In genomic region chr13:19147468-19147867, GRCm38 (mm10) we compare ENCODE assay signal across 24 mouse cellular contexts.
DNase-seq lines count a peak whose midpoint lies in the region; ATAC-seq and TF ChIP-seq lines count a peak whose summit lies in the region.
"Had no signal": no experiment of that assay in that cellular context is flagged by ENCODE, and none has a peak within 500 bp of the region (broad histone marks: within the 10 kb centered on the region; RNA-seq: fewer than 3 reads in every experiment).

No protein-coding gene starts in this region.

- DNase-seq in liver, embryonic 13.5 days: no peak
- no peak for DNase-seq in liver, embryonic 11.5 days (ENCODE audit: low spot score)
- DNase-seq in liver, embryonic 14.5 days (ENCODE audit: low read depth in 3 of 3, low spot score in 3 of 3): no peak
- DNase-seq in liver, postnatal 0 days: no peak
- DNase-seq in kidney, adult 18-20 months: no peak
- no peak for DNase-seq in midbrain, embryonic 11.5 days (ENCODE audit: low spot score, missing footprints)
- no peak for DNase-seq in thymus, adult 2 months
- DNase-seq: adrenal gland, adult 8-10 months; adrenal gland, postnatal 25 days; cerebellum, adult 11-12 months; cerebellum, adult 8-10 months; cerebellum, postnatal 10 days; cerebellum, postnatal 36 days; gastrocnemius, postnatal 10 days; gastrocnemius, postnatal 36 days; heart, adult 2 months; heart, postnatal 14 days; heart, postnatal 4 days had no signal

- H3K27me3 ChIP-seq in liver, embryonic 13.5 days: no peaks in the 10 kb centered on the region
- H3K27me3 ChIP-seq in liver, embryonic 11.5 days (replicated peaks; ENCODE audit: control insufficient read depth, insufficient read depth, low read length): no peaks in the 10 kb centered on the region
- no peaks in the 10 kb centered on the region for H3K27me3 ChIP-seq in liver, embryonic 14.5 days (ENCODE audit: control insufficient read depth, insufficient read depth, low read length)
- H3K27me3 ChIP-seq in liver, postnatal 0 days (ENCODE audit: insufficient read depth, low read length): no peaks in the 10 kb centered on the region
- H3K27me3 ChIP-seq in midbrain, embryonic 11.5 days (ENCODE audit: control insufficient read depth, insufficient read depth, low read length): no peaks in the 10 kb centered on the region
- no peaks in the 10 kb centered on the region for H3K27me3 ChIP-seq in thymus, adult 2 months (ENCODE audit: control insufficient read depth, insufficient read depth, low read length)
- H3K27me3 ChIP-seq: forebrain, embryonic 13.5 days; heart, embryonic 13.5 days had no signal

- 65% methylated on average over 3 of the region's 3 CpGs for WGBS in liver, embryonic 13.5 days (ENCODE audit: insufficient replicate concordance)
- WGBS in liver, embryonic 11.5 days: 79% methylated on average over 3 of the region's 3 CpGs
- WGBS in liver, embryonic 14.5 days (ENCODE audit: insufficient replicate concordance): 66% methylated on average over 3 of the region's 3 CpGs
- WGBS in liver, postnatal 0 days (ENCODE audit: insufficient replicate concordance): 75% methylated on average over 3 of the region's 3 CpGs
- WGBS in midbrain, embryonic 11.5 days: 93% methylated on average over 3 of the region's 3 CpGs
- WGBS in thymus, adult 2 months: 85% methylated on average over 3 of the region's 3 CpGs

- peak overlapping the region; percentile 69 for H3K27ac ChIP-seq in liver, embryonic 13.5 days
- H3K27ac ChIP-seq in liver, embryonic 11.5 days (ENCODE audit: low read depth, low read length): no peak overlapping the region
- peak overlapping the region; percentile 60 for H3K27ac ChIP-seq in liver, embryonic 14.5 days
- no peak overlapping the region for H3K27ac ChIP-seq in liver, postnatal 0 days (ENCODE audit: low read depth)
- H3K27ac ChIP-seq in midbrain, embryonic 11.5 days (ENCODE audit: low read depth, low read length): no peak overlapping the region
- H3K27ac ChIP-seq in thymus, adult 2 months (ENCODE audit: control insufficient read depth, insufficient read depth, low read length): no peak overlapping the region
- H3K27ac ChIP-seq: forebrain, embryonic 13.5 days; heart, adult 2 months; heart, embryonic 10.5 days; heart, embryonic 13.5 days; hindbrain, embryonic 14.5 days had no signal

- TF ChIP-seq POLR2A in thymus, adult 2 months (IDR thresholded peaks at IDR 0.05; ENCODE audit: control insufficient read depth, extremely low read depth, insufficient read depth, low read length, poor library complexity): no peak

- no peak overlapping the region for H3K9ac ChIP-seq in liver, embryonic 13.5 days
- H3K9ac ChIP-seq in liver, embryonic 11.5 days (ENCODE audit: low read depth, low read length): no peak overlapping the region
- no peak overlapping the region; the same call in 1 of the 2 replicates for H3K9ac ChIP-seq in liver, embryonic 14.5 days (replicated peaks)
- H3K9ac ChIP-seq in liver, postnatal 0 days (replicated peaks): no peak overlapping the region
- no peak overlapping the region for H3K9ac ChIP-seq in midbrain, embryonic 11.5 days (ENCODE audit: low read length)
- H3K9ac ChIP-seq: forebrain, embryonic 13.5 days; heart, embryonic 13.5 days; hindbrain, embryonic 14.5 days had no signal

- no peak overlapping the region for H3K4me3 ChIP-seq in liver, embryonic 13.5 days (replicated peaks)
- H3K4me3 ChIP-seq in liver, embryonic 11.5 days (ENCODE audit: low read depth, low read length): no peak overlapping the region
- no peak overlapping the region for H3K4me3 ChIP-seq in liver, embryonic 14.5 days (ENCODE audit: insufficient read depth in 1 of 2, low read depth in 2 of 2, low read length in 2 of 2)
- no peak overlapping the region for H3K4me3 ChIP-seq in liver, postnatal 0 days (ENCODE audit: low read depth, low read length)
- H3K4me3 ChIP-seq in midbrain, embryonic 11.5 days (ENCODE audit: low read depth, low read length): no peak overlapping the region
- H3K4me3 ChIP-seq in thymus, adult 2 months (ENCODE audit: control insufficient read depth, insufficient read depth, low read length): no peak overlapping the region
- H3K4me3 ChIP-seq: forebrain, embryonic 13.5 days; heart, adult 2 months; heart, embryonic 10.5 days; heart, embryonic 13.5 days had no signal

- no peaks in the 10 kb centered on the region for H3K9me3 ChIP-seq in liver, embryonic 13.5 days (replicated peaks)
- H3K9me3 ChIP-seq in liver, embryonic 11.5 days (ENCODE audit: control insufficient read depth, low read length): no peaks in the 10 kb centered on the region
- H3K9me3 ChIP-seq in liver, embryonic 14.5 days (ENCODE audit: control insufficient read depth, low read length): no peaks in the 10 kb centered on the region
- no peaks in the 10 kb centered on the region for H3K9me3 ChIP-seq in liver, postnatal 0 days (ENCODE audit: low read length)
- no peaks in the 10 kb centered on the region for H3K9me3 ChIP-seq in midbrain, embryonic 11.5 days (ENCODE audit: control insufficient read depth, low read length)
- H3K9me3 ChIP-seq: forebrain, embryonic 13.5 days; heart, embryonic 10.5 days; heart, embryonic 13.5 days had no signal

- no peak overlapping the region for H3K4me2 ChIP-seq in liver, embryonic 13.5 days
- H3K4me2 ChIP-seq in liver, embryonic 11.5 days: no peak overlapping the region
- H3K4me2 ChIP-seq in liver, embryonic 14.5 days (ENCODE audit: low read depth): no peak overlapping the region
- no peak overlapping the region for H3K4me2 ChIP-seq in liver, postnatal 0 days (ENCODE audit: low read depth, low read length)
- no peak overlapping the region for H3K4me2 ChIP-seq in midbrain, embryonic 11.5 days
- H3K4me2 ChIP-seq: forebrain, embryonic 13.5 days; heart, embryonic 13.5 days; hindbrain, embryonic 14.5 days had no signal

- peak; percentile 71 for ATAC-seq in liver, embryonic 13.5 days (ENCODE audit: low read depth)
- no peak for ATAC-seq in liver, embryonic 11.5 days (replicated peaks; ENCODE audit: low FRiP score)
- peak; percentile 63 for ATAC-seq in liver, embryonic 14.5 days (ENCODE audit: insufficient read depth)
- peak; percentile 40 for ATAC-seq in liver, postnatal 0 days
- ATAC-seq in midbrain, embryonic 11.5 days (ENCODE audit: low FRiP score): no peak
- ATAC-seq: CD4-positive, CD25-positive, alpha-beta regulatory T cell, adult 4 months; forebrain, embryonic 13.5 days; forebrain, embryonic 16.5 days had no signal

- H3K4me1 ChIP-seq in liver, embryonic 13.5 days (replicated peaks): peaks cover 39% of the 10 kb centered on the region
- no peaks in the 10 kb centered on the region; the same call in 1 of the 2 replicates for H3K4me1 ChIP-seq in liver, embryonic 11.5 days (replicated peaks; ENCODE audit: control insufficient read depth, insufficient read depth, low read length)
- peaks cover 17 to 32% of the 10 kb centered on the region in 2 experiments for H3K4me1 ChIP-seq in liver, embryonic 14.5 days (replicated peaks; ENCODE audit: control insufficient read depth in 2 of 2, insufficient read depth in 2 of 2, low read length in 1 of 2)
- no peaks in the 10 kb centered on the region for H3K4me1 ChIP-seq in liver, postnatal 0 days (ENCODE audit: insufficient read depth)
- no peaks in the 10 kb centered on the region for H3K4me1 ChIP-seq in midbrain, embryonic 11.5 days (ENCODE audit: control insufficient read depth, insufficient read depth, low read length)
- no peaks in the 10 kb centered on the region for H3K4me1 ChIP-seq in thymus, adult 2 months (replicated peaks; ENCODE audit: control insufficient read depth, insufficient read depth, low read length)
- H3K4me1 ChIP-seq: forebrain, embryonic 13.5 days; heart, embryonic 10.5 days; heart, embryonic 13.5 days had no signal

- no peak for TF ChIP-seq CTCF in liver, embryonic 14.5 days (IDR thresholded peaks at IDR 0.05; ENCODE audit: low read depth)
- no peak for TF ChIP-seq CTCF in liver, postnatal 0 days (IDR thresholded peaks at IDR 0.05; ENCODE audit: low read depth)
- no peak for TF ChIP-seq CTCF in thymus, adult 2 months (IDR thresholded peaks at IDR 0.05; ENCODE audit: borderline replicate concordance, control insufficient read depth, extremely low read depth, insufficient read depth, low read length, poor library complexity)

- TF ChIP-seq EP300 in liver, embryonic 14.5 days (IDR thresholded peaks at IDR 0.05; ENCODE audit: low read depth): 0 out of 2 replicates have a peak, but pooled peaks have one; percentile 7
- TF ChIP-seq EP300 in liver, postnatal 0 days (IDR thresholded peaks at IDR 0.05; ENCODE audit: low read depth): no peak

- no peaks in the 10 kb centered on the region for H3K36me3 ChIP-seq in liver, embryonic 13.5 days
- no peaks in the 10 kb centered on the region for H3K36me3 ChIP-seq in liver, embryonic 11.5 days (ENCODE audit: control insufficient read depth, insufficient read depth, low read length)
- H3K36me3 ChIP-seq in liver, embryonic 14.5 days (replicated peaks; ENCODE audit: control insufficient read depth, insufficient read depth, low read depth): no peaks in the 10 kb centered on the region
- no peaks in the 10 kb centered on the region for H3K36me3 ChIP-seq in liver, postnatal 0 days (replicated peaks; ENCODE audit: insufficient read depth, low read length)
- H3K36me3 ChIP-seq in midbrain, embryonic 11.5 days (ENCODE audit: control insufficient read depth, insufficient read depth, low read length): no peaks in the 10 kb centered on the region
- no peaks in the 10 kb centered on the region for H3K36me3 ChIP-seq in thymus, adult 2 months (ENCODE audit: control insufficient read depth, insufficient read depth, low read length)
- H3K36me3 ChIP-seq: heart, embryonic 10.5 days; heart, embryonic 13.5 days had no signal

Comparison
In these comparisons a context has a peak if more than half of its experiments do, and no peak if none do; other contexts are left out.
1. ATAC-seq: peak in liver, embryonic 13.5 days (single experiment), liver, embryonic 14.5 days (single experiment) and liver, postnatal 0 days (single experiment); none in liver, embryonic 11.5 days (single experiment) and midbrain, embryonic 11.5 days (single experiment).
2. H3K27ac ChIP-seq: peak in liver, embryonic 13.5 days (single experiment) and liver, embryonic 14.5 days (single experiment); none in liver, embryonic 11.5 days (single experiment), liver, postnatal 0 days (single experiment), midbrain, embryonic 11.5 days (single experiment) and thymus, adult 2 months (single experiment).